Mouse (Mus musculus) monocyte, adult 5-6 weeks (primary cell): Measurements from ENCODE around the gene Sorbs2. TPM values are rescaled to one million over a fixed set of nuclear protein-coding genes. Genes with fewer than 3 reads are reported as not detected.

Source experiments
- ATAC-seq: fragments of 153-309, 156-312 bp; replicated peaks from 2 replicates; pipeline ENCODE4 v1.8.0; 2017; ENCODE audit warnings: mild to moderate bottlenecking; ENCODE audit not compliant: low TSS enrichment, insufficient number of reproducible peaks, severe bottlenecking, poor library complexity, low FRiP score
- total RNA-seq: library from RNA; stranded (forward); fragments of 200-1000, 200-491, 200-594 nt; gene quantifications from 3 replicates; pipeline ENCODE4 v1.2.3, GENCODE M21; 2017

Sorbs2 gene
- total RNA-seq, 1 experiment from 2014 or later = not detected

DNA sequence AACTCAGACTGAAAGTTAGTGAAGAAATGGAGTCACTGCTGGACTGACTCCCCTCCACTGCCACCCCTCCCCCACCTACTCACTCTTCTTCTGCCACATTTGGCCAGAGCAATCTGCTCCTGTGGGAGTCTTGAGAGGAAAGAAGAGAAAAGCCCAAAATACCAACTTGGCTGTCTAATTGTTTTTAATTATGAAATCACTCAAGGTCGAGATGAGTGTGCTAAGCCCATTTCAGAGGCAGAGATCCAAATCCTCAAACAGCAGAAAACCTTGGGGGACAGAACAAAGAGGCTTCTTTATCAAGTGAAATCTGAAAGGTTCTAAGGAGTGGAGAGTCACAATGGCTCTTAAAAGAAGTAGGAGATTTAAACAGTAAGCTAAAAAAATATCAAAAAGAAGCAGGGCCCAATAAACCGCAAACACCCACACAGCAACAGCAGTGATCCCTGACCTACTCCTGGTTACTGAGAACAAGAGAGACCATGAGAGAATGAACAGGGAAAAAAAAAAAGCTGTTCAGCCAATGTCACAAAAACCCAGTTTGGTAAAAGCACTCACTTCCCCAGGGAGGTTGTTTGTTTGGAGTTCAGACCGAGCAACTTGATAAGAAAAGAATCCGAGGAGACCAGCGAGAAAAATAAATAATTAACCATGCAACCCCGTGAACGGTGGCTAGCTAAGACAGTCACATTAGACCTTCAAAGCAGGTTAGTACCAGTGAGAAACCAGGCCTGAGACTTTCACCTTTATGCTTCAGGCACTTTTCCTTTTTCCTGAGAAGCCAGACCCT is 103.0 kb downstream of the Sorbs2 start:
- ATAC-seq = no peak

DNA sequence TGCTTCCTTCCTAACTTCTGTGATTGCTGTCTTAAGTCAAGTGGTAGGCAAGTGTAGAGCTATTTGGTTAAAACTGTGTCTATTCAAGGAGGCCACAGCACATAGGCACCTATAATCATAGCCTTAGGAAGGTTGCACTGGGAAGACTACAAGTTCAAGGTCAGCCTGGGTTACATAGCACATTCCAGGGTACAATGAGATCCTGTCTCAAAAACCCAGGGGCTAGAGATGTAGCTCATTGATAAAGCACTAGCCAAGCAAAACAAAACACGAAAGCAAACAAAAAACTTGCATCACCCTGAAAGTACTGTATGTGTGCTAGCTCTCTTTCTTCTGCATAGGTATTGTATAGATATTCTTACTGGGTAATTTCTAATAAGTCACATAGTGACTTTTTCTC is 103.7 kb downstream of the Sorbs2 start:
- no peak for ATAC-seq

DNA sequence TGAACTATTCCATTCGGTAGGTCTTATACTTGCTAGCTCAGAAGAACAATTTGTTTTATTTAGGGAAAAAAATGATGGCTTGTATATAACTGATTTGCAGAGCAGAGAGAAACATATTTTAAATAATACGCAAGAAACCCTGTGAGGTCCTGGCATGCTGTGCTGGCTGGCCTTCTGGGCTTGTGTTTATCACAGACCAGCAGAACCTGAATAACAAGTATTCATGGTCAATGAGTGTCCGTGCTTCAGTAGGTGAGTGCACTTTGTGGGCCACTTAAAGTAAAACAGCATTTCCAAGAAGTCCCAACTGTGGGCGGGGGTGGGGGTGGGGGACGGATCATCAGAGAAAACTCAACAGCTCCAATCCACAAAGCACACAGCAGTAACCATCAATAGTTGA is 107.0 kb downstream of the Sorbs2 start:
- ATAC-seq = no peak

DNA sequence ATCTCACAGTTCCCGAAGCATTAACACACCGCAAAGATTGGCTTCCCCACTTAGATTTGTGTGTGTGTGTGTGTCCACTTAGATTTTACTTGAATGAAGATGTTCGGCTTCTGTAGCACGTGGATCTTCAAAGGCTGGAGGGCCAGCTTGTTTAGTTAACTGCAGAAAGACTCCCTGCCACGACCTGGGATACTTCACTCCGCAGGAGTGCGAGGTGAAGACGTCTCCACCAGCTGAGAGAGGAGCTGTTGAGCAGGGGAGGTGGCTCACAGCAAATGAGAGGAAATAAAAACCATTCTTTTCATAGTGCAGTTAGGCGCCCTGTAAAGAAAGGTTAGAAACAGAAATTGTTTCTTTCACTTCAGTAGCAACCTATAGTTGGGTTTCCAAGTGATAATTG is 107.5 kb downstream of the Sorbs2 start:
- ATAC-seq = no peak

DNA sequence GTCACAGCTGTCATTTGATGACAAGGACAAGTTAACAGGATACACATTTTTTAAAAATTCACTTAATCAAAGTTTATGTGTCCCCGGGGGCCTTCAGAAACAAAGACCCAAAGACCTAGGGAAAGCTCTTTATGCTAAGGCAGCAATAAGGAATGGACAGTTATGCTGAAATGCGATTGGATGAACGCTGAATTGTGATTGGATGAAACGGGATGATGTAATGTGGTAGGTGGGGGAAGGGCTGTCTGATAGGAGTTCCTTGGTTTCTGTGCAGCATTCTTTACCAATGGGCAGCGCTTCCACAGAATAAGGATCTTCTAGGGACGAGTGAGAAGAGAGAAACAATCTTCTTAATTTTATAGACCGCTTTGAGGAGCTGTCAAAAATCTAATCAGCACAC is 108.0 kb downstream of the Sorbs2 start:
- ATAC-seq = no peak

DNA sequence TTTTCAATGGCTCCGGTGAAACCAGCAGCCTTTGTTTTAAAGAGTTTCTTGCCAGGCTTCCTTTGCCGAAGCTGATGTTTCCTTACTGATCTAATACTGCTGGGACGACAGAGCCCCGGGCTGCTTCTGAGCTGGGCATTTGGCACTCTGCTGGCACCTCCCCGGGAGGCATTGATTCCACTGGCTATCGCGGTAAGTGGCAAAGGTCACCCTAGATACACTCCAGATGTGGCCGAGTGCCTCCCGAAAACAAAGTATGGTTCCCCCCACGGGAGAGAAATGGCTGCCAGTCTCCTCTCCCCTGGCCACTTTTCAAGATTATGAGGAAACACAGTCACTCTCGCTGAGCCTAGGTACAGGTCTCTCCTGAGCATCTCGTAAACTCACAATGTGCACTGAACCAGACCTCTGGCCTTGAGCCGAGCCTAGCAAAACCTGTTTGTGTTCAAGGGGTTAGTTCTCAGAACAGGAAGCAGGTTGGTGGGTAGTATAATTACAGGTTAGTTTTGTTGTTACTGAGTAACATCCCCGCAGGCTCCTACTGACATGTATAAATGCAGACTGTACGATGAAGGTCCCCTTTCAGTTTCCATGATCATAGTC is 114.1 kb downstream of the Sorbs2 start:
- no peak for ATAC-seq

DNA sequence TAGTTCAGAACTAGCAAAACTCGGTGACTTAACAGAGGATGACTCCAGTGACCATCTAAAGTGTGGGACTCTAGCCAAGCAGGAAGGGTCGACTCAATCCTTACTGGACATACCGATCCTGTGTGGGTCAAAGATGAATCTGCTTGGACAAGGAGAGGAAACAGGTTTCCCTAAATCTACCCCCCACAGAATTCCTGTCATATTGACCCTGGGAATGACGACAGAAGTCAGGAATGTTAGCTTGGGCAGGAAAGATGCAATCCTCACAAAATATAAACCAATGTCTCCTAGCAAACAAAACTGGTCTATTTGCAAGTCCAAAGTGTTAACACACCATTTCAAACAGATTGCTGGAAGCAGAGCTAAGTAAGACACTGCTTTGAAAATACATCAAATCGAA is 118.8 kb downstream of the Sorbs2 start:
- ATAC-seq = no peak

DNA sequence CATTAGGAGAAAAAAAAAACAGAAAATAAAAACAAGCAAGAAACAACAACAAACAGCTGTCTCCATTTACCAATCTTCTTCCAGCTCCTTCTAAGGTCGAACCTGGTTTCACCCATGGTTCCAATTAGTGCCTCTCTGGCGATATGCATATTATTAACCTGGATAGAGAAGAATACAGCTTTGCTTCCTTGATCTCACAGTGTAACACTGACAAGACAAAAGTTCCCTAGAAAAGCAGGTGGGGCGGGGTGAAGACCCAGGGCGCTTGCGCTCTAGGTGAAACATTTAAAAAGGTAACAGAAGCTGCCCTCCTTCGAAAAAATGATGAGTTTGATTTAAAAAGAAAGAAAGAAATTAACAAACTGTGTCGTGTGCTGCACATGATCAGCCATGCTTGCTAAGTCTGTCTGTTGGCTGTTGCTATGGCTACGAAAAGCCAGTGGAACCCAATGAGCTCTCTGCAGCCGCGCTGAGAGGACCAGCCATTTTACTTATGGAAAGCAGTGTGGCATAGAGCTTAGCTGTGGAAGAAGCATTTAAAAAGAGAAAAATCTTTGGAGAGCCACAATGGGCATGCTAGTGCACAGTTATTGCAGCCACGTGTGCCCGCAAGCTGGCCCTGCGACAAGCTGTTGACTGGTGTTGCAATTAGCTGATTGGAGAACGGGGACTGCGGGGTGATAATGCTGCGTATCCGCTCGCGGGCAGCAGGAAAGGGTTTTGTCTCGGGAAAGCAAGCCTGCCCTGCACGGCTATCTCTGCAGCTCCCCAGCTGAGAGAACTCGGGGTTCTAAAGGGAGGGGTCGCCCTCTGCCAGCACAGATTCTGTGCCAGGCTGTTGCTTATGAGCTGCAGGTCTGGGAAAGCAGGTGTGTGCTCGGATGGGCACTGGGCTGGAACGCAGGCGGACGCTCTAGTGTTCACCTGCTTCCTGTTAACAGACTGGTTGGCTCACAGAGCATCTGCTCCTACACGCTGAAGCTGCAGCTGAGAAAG is 120.0 kb downstream of the Sorbs2 start:
- ATAC-seq = no peak

DNA sequence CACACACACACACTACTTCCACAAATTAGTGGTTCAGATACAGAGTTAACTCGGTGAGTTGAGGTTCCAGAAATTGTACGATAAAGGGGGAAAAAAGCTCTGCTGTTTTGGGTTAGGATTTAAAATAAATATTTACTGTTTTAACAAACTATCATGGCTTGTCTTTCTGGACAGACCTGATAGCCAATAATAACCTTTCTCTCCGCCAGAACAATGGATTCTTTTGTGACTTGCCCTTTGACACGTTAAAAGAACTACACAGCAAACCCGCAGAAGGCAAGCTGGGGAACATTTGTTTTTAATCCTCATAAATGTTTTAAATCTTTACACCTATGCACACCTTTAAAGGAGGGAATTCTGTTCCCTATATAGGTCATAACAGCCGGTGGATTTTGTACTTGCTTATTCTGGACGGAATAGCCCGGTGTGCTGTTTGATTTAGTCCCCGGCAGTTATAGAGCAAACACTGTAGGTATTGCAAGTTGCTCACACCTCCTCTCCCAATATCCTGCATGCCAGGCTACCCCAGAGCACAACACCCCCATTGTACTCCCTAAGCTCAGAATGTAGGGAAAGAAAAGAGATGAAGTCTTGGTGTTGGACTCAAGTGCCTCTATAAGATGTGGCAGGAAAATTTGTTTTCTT is 121.0 kb downstream of the Sorbs2 start:
- ATAC-seq = no peak

DNA sequence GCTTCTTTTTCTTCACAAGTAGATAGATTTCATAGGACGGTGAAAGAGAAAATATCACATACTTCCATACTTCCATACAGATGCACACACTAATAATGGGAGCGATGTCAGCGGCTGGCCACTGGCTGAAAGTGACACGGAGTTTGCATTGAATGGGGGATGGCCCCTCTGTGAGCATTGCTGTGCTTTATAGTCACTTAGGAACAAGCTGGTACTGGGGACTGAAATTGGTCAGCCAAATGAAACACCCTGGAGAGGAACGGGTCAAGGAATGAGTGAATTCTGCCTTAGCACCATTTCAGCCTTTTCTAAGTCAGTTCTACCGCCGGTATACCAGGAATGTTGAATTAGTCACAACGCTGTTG is 121.5 kb downstream of the Sorbs2 start:
- ATAC-seq = no peak

DNA sequence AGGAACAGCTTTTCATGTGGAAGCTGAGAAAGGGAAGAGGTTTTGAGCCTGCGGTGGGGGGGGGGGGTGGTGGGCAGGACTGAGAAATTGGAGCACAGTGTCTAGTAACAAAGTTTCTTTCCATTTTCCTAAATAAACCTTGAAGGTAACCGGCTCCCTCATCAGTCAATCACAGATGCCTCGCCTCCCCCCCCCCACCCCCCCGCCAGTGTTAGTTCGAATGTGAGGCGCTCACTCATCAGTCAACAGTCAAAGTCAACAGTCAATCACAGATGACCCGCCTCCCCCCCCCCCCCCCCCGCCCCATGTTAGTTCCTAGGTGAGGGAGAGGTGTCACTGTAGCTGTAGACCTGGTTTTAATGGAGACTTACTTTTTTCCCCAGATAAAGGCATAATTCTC is 123.4 kb downstream of the Sorbs2 start:
- ATAC-seq = no peak

DNA sequence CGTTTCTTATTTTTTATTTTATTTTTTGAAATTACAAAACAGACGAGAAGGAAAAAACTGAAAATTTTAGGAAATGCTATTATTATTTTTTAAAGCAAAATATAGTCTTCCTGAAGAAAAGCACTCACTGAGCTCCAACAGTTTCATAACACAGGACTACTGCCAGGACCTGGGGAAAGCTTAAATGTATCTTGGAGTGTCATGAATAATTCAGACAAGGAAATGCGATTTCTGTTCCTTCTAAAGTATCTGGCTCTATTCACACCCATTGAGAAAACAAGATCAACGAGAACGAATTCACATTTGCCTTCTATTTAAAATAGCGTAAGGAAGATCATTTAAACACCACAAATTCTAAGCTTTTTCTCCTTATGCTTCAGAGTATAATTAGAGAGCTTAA is 127.6 kb downstream of the Sorbs2 start:
- no peak for ATAC-seq

DNA sequence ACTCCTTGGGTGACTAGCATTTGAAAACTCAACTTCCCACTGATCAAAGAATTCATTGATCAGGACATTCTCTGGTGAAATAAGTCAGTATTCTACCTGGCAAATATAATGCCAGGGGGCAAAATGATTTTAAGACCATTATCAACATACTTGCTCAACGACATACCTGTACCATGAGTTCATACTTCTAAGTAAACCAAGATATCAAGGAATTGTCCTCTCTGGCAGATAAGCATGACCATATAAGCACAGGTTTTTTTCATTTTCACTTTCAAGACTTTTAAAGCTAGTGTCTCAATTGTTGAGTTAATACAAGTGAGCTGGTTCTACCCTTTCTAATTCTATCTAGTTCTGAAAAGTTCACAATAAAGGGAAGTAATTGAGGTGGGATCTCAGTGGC is 130.2 kb downstream of the Sorbs2 start:
- ATAC-seq = no peak

DNA sequence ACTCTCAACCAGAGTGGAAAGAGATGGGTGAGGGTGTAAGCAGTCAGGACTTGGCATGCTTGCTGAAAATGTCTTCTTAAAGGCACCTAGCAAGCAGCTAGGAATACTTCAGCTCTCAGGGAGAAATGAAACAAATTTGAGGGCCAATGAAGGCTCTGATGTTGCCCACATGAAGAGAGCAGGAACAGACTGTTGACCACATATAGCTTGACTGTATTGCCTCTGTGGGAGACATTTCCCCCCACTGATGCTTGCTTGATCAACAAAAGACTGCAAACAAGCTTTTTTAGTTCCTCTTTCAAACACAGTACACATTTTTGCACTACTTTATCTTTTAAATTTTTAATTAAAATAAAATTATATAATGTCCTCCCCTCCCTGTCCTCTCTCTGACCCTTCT is 131.9 kb downstream of the Sorbs2 start:
- no peak for ATAC-seq

DNA sequence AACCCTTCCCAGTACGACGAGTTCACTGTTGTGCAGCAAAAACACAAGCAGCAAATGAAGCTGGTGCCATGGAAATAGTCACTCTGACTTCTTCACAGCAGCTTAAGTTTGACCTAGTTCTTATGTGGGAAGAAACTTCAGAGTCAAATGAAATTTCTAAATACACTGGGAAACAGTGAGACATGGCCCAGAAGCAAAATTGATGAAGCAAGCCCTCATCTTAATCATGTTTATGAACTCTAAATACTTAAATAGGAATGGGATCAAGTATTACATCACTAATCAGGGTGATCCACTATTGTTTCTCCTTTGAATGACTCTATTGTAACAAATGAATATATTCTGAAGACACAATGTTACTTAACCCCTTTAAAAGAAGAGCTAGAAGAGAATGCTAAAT is 137.1 kb downstream of the Sorbs2 start:
- no peak for ATAC-seq

DNA sequence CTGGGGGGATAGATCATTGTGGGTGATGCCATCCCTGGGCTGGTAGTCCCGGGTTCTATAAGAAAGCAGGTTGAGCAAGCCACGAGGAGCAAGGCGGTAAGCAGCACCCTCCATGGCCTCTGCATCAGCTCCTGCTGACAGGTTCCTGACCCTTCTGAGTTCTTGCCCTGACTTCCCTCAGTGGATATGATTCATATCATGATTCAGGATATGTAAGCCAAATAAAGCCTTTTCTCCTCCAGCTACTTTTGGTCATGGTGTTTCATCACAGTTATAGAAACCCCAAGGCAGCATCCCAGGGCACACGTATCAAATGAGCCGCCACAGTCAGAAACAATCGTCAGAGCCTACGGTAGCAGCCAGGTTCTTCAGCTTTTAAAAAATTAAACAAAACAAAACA is 141.5 kb downstream of the Sorbs2 start:
- no peak for ATAC-seq

DNA sequence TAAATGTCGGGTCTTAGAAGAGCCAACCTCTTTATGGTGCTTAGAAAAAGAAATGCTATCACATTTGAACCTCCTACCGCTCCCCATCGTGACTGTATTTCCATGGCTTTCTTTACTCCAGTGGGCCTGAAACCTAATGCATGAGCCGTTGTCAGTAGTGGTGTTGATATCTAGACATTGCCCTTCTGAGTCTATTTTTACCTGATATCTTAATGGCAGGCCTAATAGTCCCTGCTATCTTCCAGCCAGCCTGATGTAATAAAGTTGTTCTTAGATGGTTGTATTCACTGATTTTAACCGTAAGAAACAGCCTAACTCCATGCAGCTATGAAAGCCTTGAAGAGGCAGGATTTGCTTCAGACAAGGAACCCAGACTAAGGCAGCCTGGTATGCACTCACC is 142.4 kb downstream of the Sorbs2 start:
- no peak for ATAC-seq

DNA sequence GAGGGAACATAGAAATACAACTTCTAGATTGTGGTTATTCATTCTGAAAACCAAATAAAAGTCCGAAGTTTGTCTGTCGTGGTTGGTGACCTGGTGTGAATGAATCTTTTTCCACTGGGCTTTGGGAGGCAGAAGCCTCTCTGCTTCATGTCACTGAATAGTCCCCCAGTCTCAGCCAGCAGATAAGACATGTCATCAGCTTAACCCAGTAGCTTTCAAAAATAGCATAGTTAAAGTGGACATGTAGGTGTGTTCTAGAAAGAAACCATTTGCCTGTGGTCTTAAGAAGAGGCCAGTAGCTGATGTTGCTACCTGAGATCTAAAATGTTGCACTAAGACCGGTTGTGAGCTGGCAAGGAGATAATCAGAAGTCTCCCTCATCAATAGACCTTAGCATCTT is 150.4 kb downstream of the Sorbs2 start:
- ATAC-seq = no peak
